Mouse (Mus musculus) Muller cell, postnatal 12 days (primary cell): ENCODE data around the gene Rpl27.
A peak's percentile ranks its signal among the peaks of the same experiment; 100 is the strongest.
"Not testable (repeated sequence)": the region's sequence is repeated elsewhere in the genome, so short reads cannot be mapped to it uniquely, and the experiment has no call there.

Experiments used
- DNase-seq: peaks from one replicate; pipeline ENCODE4 v3.0.0-alpha.2; 2015; ENCODE audit errors: inconsistent ontology term

Gene Rpl27

DNA sequence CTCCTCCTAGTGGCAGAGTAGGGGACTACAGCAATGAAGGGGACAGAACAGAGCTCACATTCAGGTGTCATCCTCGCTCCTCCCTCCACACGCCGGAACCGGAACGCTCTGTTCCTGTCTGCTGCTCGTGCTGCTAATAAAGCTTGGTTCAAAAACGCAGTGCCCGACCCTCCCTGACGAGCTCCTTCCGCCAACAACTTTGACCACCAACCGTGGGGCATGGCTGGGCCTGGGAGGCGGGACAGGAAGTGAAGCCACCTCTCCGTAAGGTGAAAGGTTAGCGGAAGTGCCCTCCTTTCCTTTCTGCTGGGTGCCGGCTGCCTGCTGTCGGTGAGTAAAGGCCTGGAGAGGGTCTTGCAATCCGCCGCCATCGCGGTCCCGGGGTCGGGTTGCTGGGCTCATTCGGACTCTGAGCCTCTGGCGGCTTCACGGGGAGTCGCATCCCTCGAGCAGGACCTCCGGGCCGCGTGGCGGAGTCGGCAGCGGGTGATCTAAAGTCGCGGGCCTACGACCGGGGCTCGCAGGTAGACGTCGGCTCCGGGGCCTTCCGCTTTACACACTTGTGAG is at the start of gene Rpl27:
Gene Rpl27, plus strand, starts transcription at position 172 of the 567 bp plus-strand sequence.
- DNase-seq = peak; percentile 100

DNA sequence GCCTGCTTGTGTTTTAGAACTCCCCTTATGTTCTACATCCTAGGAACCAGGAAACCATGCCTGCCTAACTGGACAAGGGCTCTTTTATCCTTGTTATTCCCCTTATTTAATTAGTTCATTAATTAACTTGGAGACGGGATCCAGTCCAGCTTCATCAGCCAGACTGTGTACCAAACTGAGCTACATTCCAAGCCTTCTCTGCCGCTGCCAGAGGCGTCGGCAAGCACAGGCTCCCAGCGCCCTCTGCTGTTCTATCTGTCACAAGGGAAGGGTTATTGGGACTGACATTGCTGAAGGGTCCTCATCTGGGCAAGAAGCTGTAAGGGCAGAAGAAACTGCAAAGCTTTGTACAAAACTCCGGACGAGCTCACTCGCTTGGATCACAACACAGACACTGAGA is 47.0 kb upstream of the Rpl27 start:
- peak; percentile 77 for DNase-seq

DNA sequence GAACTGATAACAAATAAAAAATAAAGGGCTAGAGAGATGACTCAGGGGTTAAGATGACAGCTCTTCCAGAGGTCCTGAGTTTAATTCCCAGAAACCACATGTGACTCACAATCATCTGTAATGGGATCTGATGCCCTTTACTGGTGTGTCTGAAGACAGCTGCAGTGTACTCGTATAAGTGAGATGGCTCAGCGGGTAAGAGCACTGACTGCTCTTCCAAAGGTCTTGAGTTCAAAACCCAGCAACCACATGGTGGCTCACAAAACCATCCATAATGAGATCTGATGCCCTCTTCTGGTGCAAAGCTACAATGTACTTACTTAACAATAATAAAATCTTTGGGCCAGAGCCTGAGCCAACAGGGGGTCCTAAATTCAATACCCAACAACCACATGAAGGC is 26.8 kb upstream of the Rpl27 start:
- DNase-seq = no peak

DNA sequence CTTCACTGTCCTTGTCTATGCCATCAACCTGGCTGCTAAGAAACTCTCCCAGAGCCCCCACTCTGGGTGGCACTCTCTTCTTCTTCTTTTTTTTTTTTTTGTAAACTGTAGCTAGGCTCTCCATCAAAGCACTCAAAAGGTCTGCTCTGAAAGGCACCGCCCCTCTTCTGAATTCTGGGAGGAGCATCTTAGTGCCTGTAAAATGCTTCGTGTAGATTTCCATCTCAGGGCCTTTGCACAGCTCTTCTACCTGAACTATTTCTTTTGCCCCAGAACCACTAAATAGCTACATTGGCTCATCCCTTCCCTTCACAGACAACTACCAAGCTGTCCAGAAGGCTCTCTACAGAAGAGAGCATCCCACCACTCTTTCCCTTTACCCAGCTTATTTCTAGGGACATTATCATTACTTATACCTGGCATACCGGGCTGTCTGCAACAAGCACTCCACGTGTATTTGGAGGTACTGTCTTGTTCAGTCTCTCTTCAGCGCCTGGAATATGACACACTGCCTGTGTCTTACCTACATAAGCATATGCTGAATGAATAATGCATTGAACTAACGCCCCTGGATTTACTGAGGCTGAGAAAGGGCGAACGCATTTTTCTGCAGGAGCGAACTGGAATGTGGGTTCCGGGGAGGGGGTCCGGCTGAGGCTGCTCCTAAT is 25.5 kb upstream of the Rpl27 start:
- DNase-seq = no peak

DNA sequence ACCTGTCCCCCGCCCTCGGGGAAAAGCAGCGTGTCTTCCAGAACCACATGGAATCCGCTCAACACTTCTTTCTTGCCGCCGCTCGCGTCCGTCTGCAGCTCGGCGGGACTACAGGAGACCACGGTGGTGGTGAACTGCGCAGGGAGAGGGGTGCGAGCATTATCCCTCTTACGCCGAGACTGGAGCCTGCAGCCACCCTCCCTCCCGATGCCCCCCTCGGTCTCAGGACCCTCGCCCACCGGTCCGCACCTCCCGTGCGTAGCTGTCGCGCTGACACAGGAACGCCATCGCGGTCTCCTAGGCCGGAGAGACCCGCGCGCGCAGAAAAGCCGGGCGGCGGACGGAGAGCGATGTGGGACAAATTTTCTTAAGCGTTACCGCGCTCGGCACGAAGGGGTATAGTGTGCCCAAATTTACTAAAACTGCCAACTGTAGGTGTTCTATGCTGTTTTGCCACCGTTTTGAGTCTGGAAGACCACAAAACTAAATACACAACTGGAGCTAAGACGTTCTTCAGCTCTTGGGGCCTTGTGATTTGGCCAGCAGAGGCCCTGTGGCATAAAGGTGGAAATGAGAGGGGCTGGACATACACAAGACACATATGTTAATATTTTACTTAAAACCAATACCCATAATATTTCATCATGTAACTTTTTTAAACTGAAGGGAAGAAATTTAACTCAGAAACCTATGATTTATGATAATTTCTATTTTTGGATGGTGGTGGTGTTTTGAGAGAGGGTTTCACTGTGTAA is 24.8 kb upstream of the Rpl27 start, which contains the start of gene Aarsd1:
Gene Aarsd1, minus strand, starts transcription at position 515 of the 755 bp plus-strand sequence.
- peak; percentile 82 for DNase-seq

DNA sequence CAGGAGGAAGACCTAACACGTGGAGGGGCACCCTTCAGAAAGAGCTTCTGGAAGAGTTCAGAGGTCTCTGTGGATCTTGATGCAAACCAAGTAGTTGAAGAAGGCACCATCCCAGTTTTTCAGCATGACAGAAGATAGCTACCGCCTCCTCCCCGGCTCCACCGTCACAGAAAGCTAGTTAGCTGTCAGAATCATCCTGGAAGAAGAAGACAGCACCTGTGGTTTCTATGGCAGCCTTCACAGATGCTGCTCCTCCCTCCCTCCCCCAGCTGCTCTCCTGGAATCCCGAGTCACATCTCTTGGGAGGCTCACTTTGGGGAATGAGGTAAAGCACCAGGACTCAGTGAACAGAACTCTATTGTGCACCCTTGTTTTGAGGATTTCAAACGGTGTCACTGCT is 23.1 kb upstream of the Rpl27 start:
- no peak for DNase-seq

DNA sequence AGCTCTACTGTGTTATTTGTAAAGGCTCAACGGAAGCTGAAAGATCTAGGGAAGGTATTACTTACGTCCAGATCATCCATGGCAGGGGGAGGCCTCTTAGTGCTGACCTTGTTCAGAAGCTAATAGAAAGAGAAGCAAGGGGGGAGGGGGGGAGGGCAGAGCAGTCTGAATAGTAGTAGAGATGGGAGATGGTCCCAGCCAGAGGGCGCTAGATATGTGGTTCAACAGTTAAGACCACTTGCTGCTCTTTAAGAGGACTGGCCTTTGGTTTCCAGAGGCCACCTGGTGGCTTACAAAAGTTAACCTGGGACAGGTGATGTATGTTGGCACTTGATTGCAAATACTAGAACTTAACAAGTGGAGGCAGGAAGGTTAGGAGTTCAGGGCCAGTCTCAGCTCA is 22.5 kb upstream of the Rpl27 start:
- DNase-seq = no peak

DNA sequence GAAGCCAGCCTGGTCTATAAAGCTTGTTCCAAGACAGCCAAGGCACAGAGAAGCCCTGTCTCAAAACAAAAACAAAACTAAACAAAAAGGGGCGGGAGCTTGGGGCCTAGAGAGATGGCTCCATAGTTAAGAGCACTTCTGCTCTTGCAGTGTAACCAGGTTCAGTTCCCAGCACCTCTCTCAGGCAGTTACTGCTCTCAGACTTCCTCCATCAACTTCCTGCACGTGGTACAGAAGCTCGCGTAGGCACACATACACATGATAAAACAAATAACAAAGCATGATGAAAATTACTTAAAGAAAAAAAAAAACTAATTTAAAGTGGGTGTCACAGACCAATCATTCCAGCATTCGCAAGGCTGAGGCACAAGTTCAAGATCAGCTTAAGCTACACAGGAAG is 21.9 kb upstream of the Rpl27 start:
- no peak for DNase-seq

DNA sequence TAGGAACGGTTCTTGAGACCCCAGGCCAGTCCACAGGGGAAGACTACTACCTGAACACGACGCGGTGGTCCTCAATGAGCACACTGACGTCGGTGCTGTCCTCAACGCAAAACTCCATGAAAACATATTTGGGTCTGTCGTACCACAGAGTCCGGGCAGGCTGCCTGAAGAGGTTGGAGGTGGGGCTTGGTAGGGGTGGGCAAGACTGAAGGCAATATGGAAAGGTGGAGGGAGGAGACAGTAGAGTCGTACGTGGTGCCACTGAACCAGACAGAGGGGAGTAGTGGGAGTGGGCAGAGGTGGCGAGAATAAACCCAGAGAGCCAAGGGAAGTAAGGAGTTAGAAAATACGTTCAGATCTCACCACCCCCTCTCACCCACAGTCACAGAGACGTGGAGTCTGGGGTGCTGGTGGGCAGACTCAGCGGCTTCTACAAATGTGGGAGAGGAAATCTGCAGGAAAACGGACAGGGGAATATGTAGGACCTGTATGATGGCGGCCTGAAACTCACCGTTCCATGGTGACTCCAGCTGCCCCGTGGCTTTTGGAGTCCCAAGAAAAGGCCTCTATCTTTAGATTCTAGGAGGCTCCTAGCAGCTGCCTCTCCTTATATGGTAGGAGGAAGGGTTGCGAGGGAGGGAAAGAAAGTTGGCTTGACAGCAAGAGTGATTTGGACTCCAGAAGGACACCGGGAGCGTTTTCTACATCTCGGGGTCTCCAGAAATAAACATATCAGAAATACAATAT is 17.8 kb upstream of the Rpl27 start, which contains the start of gene Gm27029:
Gene Gm27029, minus strand, starts transcription at position 692 of the 747 bp plus-strand sequence.
- peak; percentile 30 for DNase-seq

DNA sequence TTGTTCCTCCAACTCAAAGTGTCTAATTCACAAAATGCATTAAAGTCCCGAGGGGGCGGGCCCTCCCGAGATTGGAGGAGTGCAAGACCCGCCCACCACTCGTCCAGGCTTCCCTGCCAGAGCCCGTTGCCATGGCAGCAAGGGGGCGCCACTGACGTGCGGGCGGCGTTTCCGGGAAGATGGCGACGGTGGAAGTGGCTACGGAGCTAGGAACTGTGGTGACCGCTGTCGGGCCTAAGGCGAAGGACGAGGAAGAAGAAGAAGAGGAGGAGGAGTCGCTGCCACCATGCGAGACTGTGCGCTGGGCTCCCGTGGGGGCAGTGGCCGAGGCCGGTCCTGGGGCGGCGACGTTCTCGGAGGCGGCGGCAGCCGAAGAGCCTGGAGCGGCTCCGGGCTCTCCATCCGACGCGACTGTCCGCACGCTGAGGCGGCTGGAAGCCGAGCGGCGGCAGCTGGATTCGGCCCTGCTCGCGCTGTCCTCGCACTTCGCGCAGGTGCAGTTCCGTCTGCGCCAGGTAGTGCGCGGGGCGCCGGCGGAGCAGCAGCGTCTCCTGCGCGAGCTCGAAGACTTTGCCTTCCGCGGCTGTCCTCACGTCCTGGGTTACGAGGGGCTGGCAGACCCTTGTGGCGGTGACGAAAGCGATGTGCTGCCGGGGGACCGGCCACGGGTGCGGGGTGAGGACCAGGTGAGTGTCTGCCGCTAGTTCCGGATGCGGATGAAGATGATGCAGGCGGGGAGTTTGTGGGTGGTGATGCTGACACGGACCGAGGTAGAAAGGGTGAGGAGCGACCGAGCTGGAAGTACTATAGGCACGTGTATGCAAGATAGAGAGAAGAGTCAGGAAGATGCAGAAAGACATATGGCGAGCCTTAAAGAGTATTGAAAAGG is 16.9 kb upstream of the Rpl27 start, which contains the start of the genes Rundc1 and Ptges3l:
Gene Rundc1, plus strand, starts transcription at position 161 of the 889 bp plus-strand sequence.
Gene Ptges3l, minus strand, starts transcription at position 409 of the 889 bp plus-strand sequence.
- DNase-seq = peak; percentile 98

DNA sequence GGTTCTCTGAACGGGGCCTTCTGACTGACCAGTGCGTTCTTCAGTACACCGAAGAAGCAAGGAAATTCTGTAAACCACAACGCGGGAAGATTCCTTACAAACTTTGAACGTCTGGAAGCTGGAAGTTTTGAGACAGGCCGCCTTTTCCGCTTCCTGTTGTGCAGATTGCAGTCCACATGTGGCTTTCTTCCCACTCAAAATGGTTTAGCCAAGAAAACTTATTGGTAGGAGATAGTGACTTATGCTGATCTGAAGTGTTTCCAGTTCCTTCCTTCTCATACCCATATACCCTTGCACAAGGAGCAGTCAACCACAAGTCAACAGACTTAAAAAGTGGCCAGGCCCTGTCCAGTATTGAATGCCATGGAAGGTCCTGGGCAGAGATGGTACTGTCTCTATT is 15.9 kb upstream of the Rpl27 start:
- DNase-seq = no peak

DNA sequence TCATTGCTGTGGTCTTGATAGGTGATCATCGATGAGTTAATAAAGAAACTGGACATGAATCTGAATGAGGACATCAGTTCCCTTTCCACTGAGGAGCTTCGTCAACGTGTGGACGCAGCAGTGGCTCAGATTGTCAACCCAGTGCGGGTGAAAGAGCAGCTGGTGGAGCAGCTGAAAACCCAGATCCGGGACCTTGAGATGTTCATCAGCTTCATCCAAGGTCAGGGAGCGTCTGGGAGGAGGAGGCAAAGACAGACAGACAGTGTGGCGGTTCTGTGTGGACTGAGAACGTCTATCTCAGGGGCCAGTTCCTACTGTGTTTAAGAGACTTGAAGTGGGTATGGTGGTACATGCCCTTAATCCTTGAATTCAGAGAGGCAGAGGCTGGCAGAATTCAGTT is 10.8 kb upstream of the Rpl27 start:
- DNase-seq = no peak

DNA sequence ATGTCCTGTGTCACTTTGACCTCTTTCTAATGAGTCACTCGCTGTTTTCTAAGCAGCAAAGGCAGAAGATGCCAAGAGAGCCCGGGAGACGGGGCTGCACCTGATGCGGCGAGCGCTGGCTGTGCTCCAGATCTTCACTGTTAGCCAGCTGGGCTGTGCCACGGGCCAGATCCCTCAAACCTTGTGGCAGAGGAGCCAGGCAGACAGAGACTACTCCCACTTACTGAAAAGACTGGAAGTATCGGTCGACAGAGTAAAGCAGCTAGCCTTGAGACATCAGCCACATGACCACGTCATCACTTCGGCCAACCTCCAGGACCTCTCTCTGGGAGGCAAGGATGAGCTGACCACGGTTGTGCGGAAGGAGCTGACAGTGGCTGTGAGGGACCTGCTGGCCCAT is 8.7 kb upstream of the Rpl27 start:
- DNase-seq = peak; percentile 59

DNA sequence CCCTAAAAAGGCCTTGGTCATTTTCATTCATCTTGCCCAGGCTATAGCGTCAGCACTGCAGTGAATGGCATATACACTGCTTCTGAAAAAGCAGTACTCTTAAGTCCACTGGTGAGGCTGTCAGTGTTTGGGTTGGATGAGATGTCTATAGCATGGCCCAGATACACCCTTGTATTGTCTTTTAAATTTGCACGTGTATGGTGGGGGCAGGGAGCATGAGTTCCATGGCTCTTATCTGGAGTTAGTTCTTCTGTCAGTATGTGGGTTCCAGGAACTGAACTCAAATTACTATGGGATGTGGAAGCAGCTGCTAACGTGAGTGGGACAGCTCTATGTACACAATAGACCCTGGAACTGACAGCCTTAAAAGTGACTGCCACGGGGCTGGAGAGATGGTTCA is 6.3 kb upstream of the Rpl27 start:
- no peak for DNase-seq

DNA sequence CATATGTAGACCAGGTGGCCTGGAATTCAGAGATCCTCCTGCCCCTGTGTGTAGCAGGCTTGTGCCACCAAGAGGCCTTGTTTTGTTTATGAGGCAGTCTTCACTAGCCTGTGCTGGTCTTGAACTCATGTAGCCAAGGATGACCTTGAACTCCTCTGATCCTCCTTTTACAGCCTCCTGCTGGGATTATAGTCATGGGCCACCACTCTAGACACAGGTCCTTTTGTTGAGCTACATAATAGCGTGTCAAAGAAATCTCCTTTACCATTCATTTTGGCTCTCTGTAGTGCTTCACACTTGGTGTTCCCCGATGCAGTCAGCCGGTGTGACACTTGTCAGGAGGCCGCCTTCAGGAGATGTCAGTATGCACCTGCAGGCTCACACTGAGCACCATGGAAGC is 5.2 kb upstream of the Rpl27 start:
- no peak for DNase-seq

DNA sequence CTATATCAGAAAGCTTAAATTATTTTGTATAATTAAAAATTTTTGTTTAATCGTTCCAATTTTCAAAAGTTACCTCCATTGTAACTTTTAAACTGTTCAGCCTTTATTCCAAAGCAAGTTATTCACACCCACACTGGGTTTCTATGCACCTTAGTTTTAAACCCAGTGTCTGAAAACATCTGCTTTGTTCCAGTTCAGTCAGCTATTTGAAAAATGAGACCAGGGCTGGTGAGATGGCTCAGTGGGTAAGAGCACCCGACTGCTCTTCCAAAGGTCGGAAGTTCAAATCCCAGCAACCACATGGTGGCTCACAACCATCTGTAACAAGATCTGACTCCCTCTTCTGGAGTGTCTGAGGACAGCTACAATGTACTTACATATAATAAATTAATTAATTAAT is 4.1 kb upstream of the Rpl27 start:
- DNase-seq = not testable (repeated sequence)

DNA sequence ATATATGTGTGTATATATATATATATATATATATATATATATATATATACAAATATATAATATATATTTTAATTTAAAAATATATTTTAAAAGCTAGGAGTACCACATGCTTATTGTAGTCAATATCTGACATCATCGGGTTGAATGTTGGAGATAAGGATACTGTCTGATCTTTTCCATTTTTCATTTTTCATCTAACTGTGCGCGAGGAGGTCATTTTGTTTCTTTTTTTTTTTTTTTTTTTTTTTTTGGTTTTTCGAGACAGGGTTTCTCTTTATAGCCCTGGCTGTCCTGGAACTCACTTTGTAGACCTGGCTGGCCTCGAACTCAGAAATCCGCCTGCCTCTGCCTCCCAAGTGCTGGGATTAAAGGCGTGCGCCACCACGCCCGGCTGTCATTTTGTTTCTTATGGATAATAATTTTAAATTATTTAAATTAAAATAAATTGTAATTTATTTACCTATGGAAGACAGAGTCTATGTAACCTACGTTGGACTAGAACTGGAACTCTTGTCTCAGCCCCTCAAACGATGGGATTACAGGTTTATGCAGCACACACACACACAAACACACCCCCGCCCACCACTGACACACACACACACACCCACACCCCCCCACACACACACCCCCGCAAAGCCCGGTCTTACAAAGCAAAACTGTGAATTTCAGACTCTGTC is 510 bp upstream of the Rpl27 start:
- not testable (repeated sequence) for DNase-seq

DNA sequence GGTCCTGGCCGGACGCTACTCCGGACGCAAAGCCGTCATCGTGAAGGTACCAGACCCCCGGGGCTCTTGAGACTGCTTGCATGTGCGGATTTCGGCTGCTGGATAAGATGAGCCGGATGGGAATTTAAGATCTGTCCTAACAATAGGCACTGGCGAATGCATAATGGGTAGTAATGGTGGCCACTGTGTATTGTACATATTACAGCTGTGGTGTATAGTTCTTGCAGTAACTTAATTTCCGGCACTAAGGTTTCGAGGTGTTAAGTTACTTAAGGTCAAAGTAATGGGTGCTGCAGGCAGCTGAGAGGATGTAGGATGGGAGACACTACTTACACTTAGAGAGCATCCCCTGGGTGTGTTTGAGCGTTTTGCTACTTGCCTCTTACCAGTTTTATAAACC is 662 bp downstream of the Rpl27 start:
- DNase-seq = no peak

DNA sequence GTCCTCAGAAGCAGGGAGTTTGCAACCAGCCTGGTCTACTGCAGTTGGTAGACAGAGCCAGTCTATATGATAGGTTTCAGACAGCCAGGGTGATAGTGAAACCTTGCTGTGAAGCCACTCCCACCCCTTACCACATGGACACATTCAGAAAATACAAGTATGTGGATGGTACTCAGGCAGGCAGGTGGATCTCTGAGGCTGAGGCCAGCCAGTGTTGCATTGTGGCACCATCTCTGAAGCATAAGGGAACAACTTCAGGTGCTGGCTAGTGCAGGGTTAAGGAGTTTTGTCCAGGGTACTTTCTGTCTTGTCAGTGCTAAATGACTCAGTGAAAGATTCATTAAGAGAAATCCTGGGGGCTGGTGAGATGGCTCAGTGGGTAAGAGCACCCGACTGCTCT is 4.2 kb downstream of the Rpl27 start:
- no peak for DNase-seq

DNA sequence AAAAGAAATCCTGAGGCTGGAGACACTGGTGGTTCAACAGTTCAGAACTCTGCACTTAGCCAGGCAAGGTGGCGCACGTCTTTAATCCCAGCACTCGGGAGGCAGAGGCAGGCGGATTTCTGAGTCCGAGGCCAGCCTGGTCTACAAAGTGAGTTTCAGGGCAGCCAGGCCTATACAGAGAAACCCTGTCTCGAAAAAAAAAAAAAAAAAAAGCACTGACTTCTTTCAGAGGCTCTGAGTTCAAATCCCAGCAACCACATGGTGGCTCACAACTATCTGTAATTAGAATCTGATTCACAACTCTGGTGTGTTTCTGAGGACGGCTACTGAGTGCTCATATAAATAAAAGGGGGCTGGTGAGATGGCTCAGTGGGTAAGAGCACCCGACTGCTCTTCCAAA is 4.8 kb downstream of the Rpl27 start:
- not testable (repeated sequence) for DNase-seq
